Mouse (Mus musculus): ENCODE results near the gene Acadm. TPM values are rescaled to one million over a fixed set of nuclear protein-coding genes. Genes with fewer than 3 reads are reported as not detected.

The Acadm gene
- total RNA-seq, 2 experiments from 2014 or later = 39.9 to 41.1 TPM

DNA sequence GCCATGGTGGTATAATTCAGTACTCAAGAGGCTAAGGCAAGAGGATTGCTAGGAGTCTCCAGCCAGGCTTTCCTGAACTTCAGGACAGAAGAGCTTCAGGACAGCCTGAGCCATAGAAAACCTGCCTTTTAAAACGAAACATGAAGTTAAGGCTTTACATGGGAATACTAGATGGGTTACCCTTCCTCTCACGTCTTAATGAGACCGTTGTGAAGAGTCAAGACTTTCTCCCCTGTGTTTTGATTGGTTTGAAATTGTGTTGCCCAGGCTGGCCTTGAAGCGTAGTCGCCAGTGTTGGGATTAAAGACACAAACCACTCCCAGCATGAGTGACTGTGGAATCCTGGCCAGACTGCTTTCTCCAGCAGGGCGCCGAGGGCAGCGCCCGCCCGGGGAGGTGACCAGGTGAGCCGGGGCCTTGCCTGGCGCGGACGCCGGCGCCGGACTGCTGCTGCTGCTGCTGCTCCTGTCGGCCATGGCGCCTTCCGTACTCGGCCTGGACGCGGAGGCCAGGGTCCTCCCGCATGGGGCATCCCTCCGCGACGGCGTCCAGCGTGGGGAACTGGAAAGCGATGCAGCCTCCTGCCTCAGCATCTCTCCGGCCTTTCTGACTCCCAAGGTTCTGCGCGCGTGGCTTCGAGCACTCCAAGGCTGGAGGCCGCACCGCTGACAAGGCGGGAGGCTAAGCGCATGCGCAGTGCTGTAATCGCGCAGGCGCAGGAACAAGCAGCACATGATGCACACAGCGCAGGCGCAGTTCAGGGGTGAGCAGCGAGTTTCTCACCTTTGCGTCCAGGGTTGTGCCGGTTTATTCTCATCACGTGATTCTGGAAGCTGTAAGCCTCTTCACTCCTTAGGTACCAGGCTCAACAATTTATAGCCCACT is 38.9 kb downstream of the Acadm start:
- DNase-seq (ENCODE audit: low spot score in 2 of 2) = no peak

DNA sequence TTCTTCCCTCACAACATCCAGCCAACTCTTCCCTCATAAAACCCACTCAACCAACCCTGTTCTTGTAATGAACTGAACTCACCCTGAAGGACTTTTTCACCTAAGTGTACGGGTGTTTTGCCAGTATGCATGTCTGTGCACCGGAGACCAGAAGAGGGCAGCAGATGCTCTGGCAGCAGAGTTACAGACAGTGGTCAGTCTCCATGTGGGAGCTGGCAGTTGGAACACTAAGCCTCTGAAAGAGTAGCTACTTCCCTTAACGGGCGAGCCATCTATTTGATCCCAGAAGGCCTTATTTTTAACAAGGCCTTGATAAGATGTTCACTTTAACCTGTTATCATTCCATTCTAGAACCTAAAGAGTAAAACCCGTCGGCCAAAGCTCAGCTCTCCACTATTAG is 39.8 kb downstream of the Acadm start:
- peak in 1 of 2 experiments; percentile 39 for DNase-seq (ENCODE audit: low spot score in 2 of 2)

DNA sequence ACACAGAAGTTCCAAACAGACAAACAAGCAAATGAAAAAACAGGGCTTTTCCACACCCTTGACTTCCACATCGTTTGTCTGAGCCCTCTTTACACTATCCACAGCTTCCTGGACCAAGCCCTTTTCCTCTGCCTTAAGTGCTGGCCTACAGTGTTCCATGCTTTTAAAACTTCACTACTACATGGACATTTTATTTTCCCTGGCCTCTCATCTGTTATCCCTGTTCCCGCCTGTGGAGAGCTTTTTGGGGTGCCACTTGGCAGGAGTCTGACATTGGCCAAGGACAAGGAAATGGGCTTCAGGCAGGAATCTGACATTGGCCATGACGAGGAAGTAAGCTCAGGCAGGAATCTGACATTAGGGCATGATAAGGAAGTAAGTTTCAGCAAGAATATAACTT is 41.8 kb downstream of the Acadm start:
- DNase-seq (ENCODE audit: low spot score in 2 of 2) = no peak

DNA sequence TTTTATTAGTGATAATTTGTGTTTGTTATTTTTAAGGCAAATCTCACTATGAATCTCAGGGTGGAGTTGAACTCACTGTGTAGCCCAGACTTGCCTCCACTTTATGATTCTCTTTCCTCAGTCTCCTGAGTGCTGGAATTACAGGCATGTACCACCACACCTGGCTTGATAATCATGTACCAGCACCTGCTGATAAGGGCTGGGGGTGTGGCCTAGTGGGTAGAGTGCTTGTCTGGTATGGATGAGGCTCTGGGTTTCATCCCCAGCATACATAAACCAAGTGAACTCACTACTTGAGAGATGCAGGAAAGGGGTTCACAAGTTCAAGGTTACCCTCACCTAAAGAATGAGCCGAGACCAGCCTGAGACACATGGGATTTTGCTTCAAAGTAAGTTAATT is 42.5 kb downstream of the Acadm start:
- DNase-seq (ENCODE audit: low spot score in 2 of 2) = no peak

DNA sequence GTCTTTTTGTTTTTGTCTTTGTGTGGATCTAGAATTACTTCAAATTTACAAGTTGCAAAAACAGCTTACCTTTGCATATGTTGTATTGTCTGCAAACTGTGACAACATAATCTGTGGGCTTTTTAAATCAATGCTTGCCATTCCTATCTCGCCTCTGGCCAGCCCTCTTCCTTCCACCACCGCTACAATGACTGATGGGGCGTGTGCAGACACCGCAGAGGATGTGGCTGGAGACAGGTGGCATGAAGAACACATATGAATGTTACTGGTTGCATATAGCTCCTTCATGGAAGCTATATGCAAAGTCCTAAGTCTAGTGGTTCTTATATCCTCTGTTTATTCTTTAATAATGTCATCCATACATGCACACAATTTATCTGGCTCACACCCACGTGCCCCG is 47.2 kb downstream of the Acadm start:
- DNase-seq (ENCODE audit: low spot score in 2 of 2) = no peak

DNA sequence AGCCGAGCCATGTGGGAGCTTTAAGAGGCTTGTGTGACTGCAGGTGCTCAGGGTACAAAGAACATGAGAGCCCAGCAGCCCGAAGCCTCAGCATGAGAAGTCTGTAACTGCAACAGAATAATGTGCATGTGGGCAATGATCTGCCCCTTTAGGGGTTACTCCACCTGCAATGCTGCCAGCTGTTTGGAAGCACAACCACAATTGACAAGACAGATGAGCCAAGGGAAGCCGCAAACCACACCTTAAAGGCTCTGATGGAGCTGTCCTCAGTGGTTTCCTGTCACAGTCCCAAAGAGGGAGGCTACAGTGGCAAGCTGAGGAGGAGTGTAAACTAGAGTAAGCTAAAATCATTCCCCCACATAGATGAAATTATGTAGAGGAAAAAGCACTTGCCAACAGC is 49.0 kb downstream of the Acadm start:
- no peak for DNase-seq (ENCODE audit: low spot score in 2 of 2)

DNA sequence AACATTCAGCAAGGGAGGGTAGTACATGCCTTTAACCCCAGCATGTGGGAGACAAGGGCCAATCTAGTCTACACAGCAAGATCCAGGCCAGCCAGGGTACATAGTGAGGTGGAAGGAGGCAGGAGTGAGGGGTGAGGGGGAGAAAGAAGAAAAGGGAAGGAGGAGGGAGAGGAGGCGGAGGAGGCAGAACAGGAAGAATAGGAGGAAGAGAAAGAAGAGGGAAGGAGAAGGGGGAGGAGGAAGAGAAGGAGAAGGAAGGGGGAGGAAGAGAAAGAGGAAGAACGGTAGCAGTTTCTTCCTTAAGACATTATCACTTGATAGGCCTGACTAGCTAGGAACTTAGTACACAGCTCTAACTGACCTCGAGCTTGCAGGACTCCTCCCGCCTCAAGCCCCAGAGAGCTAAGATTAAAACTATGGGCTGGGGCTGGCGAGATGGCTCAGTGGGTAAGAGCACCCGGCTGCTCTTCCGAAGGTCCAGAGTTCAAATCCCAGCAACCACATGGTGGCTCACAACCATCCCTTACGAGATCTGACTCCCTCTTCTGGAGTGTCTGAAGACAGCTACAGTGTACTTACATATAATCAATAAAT is 55.1 kb downstream of the Acadm start:
- DNase-seq (ENCODE audit: low spot score in 2 of 2) = no peak

DNA sequence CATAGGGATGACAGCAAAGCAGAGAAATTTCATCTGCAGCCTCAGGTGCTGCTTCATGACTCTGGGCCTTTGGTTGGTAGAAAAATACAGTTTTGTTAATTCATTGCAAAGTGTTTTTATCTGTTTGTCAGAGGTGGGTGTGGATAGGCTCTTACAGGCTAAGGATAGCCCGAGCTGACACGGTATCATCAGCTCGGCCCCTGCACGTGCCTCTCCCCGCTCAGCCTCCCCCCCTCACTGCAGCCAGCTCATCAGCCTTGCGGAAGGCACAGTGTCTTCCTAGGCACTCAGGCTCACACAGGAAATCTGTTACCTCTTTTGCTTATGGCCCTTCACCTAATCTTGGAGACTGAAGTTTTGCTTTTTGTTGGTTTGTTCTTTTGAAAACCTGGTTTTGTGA is 56.3 kb downstream of the Acadm start:
- DNase-seq (ENCODE audit: low spot score in 2 of 2) = no peak

DNA sequence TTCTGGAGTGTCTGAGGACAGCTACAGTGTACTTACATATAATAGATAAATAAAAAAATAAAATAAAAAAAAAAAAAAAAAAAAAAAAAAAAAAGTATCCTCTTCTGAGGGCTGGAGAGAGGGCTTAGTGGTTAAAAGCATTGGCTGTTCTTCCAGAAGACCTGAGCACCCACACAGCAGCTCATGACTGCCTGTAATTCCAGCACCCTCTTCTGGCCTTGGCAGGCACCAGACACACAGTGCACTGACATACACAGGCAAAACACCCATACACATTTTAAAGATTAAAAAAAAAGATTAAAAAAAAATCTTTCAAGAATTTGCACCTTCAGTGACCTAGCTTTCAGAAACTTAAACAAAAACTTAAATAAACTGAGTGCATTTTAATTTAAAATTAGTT is 58.1 kb downstream of the Acadm start:
- DNase-seq (ENCODE audit: low spot score in 2 of 2) = no peak

Other genes with a start within 250 kb of the Acadm start
- gene St6galnac3, start 219.5 kb downstream of the Acadm start, total RNA-seq (2021) = 10 to 100 TPM; 15.5 to 18.5 TPM
- gene Asb17, start 100.4 kb downstream of the Acadm start, total RNA-seq (2021) = not detected
- under 1 TPM; 0.14 to 0.28 TPM for gene Msh4, start 38.5 kb downstream of the Acadm start, total RNA-seq (2021)
- 10 to 100 TPM; 69.3 to 71.3 TPM for gene Rabggtb, start 31.6 kb downstream of the Acadm start, total RNA-seq (2021)
- 1 to 10 TPM; 7.0 to 8.3 TPM for gene Slc44a5, start 28.8 kb upstream of the Acadm start, total RNA-seq (2021)

Data from left cerebral cortex, adult 18-20 months (tissue).